Mouse (Mus musculus) embryonic facial prominence, embryonic 10.5 days (tissue): Measurements from ENCODE around the gene Cbln3. TPM values are rescaled to one million over a fixed set of nuclear protein-coding genes. Genes with fewer than 3 reads are reported as not detected.

Experiments
- DNase-seq: peaks from one replicate; pipeline ENCODE4 v3.0.0-alpha.2; 2017; ENCODE audit warnings: low spot score
- H3K27ac ChIP-seq: fragments of 300-500 bp; sonication (generic); replicated peaks from 2 replicates; pipeline ENCODE4 v1.5.1; 2016; ENCODE audit warnings: mild to moderate bottlenecking
- H3K27me3 ChIP-seq: fragments of 300-500 bp; sonication (generic); replicated peaks from 2 replicates; pipeline ENCODE4 v1.6.1; 2016; ENCODE audit warnings: low read depth, mild to moderate bottlenecking; ENCODE audit not compliant: poor library complexity, severe bottlenecking
- H3K36me3 ChIP-seq: fragments of 300-500 bp; sonication (generic); replicated peaks from 2 replicates; pipeline ENCODE4 v1.6.1; 2016; ENCODE audit warnings: mild to moderate bottlenecking, moderate library complexity
- H3K4me1 ChIP-seq: fragments of 300-500 bp; sonication (generic); 2 replicates; pipeline ENCODE4 v1.6.1; 2016
- H3K4me3 ChIP-seq: fragments of 300-500 bp; sonication (generic); 2 replicates; pipeline ENCODE4 v1.5.1; 2016; ENCODE audit warnings: mild to moderate bottlenecking, moderate library complexity
- H3K9me3 ChIP-seq: fragments of 300-500 bp; sonication (generic); 2 replicates; pipeline ENCODE4 v1.6.1; 2016; ENCODE audit warnings: mild to moderate bottlenecking
- WGBS: fragments of 180-500 bp; shearing (Covaris S2); methylation state at CpG from one replicate; pipeline ENCODE4 v1.1.7; 2016; 5-methylcytosine and 5-hydroxymethylcytosine counted together
- polyA plus RNA-seq: library from polyadenylated mRNA; unstranded; fragments of >200 nt; fragmentation: Nextera tagmentation; extraction: Ambion mirVana; gene quantifications from 2 replicates; pipeline ENCODE4 v1.2.1, GENCODE M21; 2016

The Cbln3 gene
- polyA plus RNA-seq, 1 experiment from 2014 or later = 0.15 TPM

DNA sequence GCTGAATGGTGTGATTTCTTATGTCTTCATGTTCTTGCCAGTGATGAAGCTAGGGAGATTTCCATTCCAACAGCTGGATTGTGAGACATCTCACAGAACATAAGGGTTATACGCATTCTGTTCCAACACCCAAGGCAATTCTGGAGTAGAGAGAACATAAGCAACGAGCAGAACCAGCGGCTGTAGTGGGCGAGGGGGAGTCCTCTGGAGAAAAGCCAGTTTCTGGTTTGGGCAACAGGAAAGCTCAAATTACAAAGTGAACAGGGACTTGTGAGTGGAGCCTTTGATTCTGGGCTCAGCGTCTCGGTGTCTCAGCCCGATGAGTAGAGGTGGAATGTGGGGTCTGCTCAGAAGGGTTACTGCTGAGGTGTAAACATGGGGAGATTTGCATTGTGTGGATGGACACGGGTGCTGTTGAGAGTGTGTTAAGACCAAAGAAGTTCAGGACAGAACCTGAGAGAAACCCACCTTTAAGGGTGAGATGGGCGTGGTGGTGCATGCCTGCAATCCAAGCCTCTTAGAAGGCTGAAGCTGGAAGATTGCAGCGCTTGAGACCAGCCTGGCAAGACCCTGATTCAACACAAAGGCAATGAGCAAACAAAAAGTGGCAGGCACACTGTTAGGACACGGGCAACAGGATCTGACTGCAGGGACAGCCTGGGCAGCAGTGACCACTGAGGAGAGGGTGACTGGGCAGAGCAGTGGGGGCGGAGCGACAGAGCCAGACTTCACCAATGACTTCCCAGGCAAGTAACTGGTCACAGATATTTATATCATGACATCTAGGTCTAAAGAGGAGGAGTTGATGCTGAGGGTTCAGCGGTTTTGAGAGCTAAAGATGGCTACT, 6.5 kb downstream of the Cbln3 start:
- Histone ChIP-seq H3K36me3 (peaks cover 8% of the 10 kb centered on the region), H3K9me3 (no peaks in the 10 kb centered on the region), H3K27ac (peak overlapping the region; percentile 76), H3K27me3 (no peaks in the 10 kb centered on the region), H3K4me1 (peaks cover 41% of the 10 kb centered on the region), H3K4me3 (peak overlapping the region; percentile 37)
- WGBS = 20% methylated on average over 14 of the region's 14 CpGs
- no peak for DNase-seq

DNA sequence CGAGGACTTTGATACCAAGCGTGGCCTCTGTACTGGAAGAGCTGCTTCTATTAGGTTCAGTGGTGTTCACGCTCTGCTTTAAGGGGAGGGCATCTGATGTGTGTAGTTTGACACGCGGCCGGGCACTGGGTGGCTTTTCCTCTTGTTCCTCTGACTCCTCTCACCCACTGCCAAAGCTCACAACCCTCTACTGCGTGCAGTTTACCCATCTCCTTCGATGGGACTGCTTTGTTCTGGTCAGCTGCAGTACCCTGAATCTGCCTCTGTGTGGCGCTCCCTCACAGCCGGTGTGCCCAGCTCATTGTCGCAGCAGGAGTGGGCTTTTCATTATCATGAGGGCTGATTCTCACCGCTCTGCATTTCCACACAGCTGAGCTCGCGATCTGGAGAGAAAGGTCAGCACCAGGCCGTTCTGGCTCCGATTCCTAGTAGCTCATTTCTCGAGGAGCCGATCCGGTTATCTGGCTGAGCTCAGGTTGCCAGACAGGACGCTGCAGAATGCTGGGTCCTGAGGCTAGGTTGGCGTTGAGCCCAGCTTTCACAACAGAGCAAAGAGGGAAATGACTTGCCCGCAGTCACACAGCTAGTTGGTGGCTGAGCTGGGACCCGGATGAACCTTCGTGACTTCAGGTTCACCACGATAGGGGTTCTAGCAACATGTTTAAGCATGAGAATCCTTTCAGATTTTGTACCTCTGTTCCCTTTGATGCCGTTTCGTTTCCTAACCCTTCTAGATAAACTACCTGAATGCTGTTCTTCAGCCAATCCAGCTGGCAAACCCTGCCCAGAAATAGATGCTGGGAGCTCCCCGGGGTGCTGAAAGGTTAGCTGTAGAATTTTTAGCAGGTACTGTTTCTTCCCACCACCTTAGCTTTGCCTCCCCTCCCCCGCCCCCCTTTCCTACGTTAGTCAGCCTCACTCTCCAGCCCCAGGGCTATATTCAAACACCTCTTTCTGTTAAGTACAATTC, 10.2 kb downstream of the Cbln3 start:
- 15% methylated on average over 30 of the region's 30 CpGs for WGBS
- peak overlapping the region; percentile 75 for H3K27ac ChIP-seq
- DNase-seq = peak; percentile 87
- peaks cover 33% of the 10 kb centered on the region for H3K4me1 ChIP-seq
- H3K36me3 ChIP-seq = peaks cover 45% of the 10 kb centered on the region
- peak overlapping the region; percentile 42 for H3K4me3 ChIP-seq
- H3K27me3 ChIP-seq = no peaks in the 10 kb centered on the region
- no peaks in the 10 kb centered on the region for H3K9me3 ChIP-seq

DNA sequence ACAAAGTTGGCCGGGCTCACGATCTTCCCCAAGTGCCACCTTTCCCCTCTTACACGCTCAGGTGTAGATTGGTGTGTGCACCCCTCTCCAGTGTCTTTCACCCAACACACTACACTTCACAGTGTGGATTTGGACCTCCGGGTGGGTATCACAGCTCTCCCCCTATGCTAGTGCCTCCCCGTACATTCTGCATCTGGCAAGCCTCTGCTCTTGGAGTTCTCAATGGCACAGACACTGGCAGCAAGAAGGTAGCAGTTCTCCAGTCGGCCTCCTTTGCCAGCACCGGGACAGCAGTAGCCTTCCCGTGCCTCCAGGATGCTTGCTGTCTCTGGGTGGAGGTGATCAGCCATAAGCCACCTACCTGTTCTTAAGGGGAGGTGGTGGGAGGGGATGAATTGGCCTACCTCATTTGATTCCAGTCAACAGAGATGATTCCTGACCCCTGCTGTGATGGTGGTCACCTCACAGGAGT, 10.9 kb downstream of the Cbln3 start:
- Histone ChIP-seq H3K9me3 (no peaks in the 10 kb centered on the region), H3K4me1 (peaks cover 28% of the 10 kb centered on the region), H3K36me3 (peaks cover 52% of the 10 kb centered on the region), H3K27me3 (no peaks in the 10 kb centered on the region), H3K4me3 (peak overlapping the region; percentile 42; the same call in 1 of the 2 replicates), H3K27ac (peak overlapping the region; percentile 75)
- DNase-seq = no peak
- 88% methylated on average over 8 of the region's 8 CpGs for WGBS

DNA sequence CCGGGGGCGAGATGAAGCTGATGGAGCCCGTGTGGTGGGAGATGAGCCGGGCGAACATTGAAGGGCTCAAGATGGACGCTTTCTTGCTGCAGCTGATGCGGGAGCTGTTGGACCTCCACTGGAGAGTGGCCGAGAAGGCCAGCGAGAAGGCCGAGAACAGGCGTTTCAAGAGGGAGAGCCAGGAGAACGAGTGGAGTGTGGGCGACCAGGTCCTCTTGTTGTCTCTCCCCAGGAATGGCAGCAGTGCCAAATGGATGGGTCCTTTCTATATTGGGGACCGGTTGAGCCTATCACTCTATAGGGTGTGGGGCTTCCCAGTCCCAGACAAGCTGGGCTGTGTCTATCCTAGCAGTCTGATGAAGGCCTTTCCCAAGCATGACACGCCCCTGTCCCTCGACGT, 11.6 kb downstream of the Cbln3 start:
- Histone ChIP-seq H3K27me3 (no peaks in the 10 kb centered on the region), H3K36me3 (peaks cover 59% of the 10 kb centered on the region), H3K27ac (no peak overlapping the region), H3K9me3 (no peaks in the 10 kb centered on the region), H3K4me1 (peaks cover 22% of the 10 kb centered on the region), H3K4me3 (0 out of 2 replicates have a peak overlapping the region, but pooled peaks have one; percentile 2)
- 90% methylated on average over 17 of the region's 17 CpGs for WGBS
- DNase-seq = no peak

DNA sequence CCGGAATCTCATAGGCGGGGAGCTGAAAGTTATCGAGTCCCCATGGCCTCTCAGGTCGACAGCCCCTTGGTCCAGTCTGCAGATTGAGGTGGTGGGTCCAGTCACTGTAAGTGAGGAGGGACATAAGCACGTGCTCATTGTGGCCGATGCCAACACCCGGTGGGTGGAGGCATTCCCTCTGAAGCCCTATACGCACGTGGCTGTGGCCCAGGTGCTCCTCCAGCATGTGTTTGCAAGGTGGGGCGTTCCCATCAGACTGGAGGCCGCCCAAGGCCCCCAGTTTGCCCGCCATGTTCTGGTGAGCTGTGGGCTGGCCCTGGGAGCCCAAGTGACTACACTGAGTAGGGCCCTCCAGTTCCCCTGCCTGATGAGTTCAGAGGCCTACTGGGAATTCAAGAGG, 12.2 kb downstream of the Cbln3 start:
- Histone ChIP-seq H3K9me3 (no peaks in the 10 kb centered on the region), H3K4me1 (peaks cover 17% of the 10 kb centered on the region), H3K27me3 (no peaks in the 10 kb centered on the region), H3K27ac (no peak overlapping the region), H3K36me3 (peaks cover 64% of the 10 kb centered on the region), H3K4me3 (no peak overlapping the region)
- DNase-seq = no peak
- 94% methylated on average over 12 of the region's 12 CpGs for WGBS

DNA sequence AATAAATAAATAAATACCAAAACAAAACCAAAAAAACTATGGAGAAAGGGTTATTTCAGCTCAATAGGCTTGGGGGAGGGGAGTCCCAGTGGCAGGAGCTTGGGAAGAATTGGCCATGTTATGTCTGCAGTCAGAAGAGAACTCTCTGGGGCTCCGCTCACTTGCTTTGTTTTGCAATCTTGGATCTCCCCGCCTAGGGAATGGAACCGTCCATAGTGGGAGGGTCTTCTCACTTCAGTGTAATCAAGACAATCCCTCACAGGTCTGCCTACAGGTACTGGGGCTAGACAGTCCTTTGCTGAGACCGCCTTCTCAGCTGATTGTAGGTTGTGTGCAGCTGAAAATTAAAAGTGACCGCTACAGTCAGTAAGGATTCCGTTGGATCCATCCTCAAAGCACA, 14.7 kb downstream of the Cbln3 start:
- peaks cover 89% of the 10 kb centered on the region for H3K36me3 ChIP-seq
- H3K27me3 ChIP-seq = no peaks in the 10 kb centered on the region
- WGBS = 94% methylated on average over 6 of the region's 6 CpGs

DNA sequence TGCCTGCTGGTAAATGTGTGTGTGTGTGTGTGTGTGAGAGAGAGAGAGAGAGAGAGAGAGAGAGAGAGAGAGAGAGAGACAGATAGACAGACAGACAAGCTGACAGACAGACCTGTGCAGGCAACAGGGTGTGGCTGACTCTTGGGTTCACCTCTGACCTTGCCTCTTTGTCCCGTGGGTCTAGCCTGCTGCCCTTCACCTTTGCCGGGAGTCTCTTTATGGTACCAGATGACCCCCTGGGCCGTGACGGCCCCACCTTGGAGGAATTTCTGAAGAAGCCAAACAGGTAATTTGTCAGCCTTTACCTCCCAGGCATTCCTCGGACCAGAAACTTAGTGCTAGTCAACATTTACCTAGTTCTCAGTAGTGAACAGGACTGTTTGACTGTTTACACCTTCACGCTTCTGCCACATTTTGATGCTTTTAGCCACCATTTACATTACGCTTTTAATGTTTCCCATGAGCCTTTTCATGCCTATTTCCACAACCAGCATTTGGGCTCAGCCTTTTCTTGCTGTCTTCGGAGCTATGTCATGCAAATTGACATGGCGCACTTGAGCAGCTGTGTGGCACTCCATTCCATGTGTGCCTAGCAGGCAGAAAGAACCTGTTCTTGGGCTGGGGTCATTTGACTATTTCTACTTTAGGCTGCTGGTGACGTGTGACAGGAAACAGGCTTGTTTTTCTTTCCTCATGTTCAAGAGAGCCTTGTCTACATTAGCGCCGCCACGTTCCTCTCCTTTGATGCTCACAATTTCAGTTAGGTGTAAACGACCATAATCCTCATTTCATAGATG, 15.8 kb downstream of the Cbln3 start:
- Histone ChIP-seq H3K9me3 (no peaks in the 10 kb centered on the region), H3K36me3 (peaks cover 99% of the 10 kb centered on the region), H3K27ac (no peak overlapping the region), H3K27me3 (no peaks in the 10 kb centered on the region), H3K4me3 (no peak overlapping the region), H3K4me1 (peaks cover 10% of the 10 kb centered on the region)
- 88% methylated on average over 14 of the region's 14 CpGs for WGBS
- no peak for DNase-seq

More for the DNA sequence above, 14.7 kb downstream of the Cbln3 start:
- no peak overlapping the region for H3K4me3 ChIP-seq
- H3K27ac ChIP-seq = no peak overlapping the region
- DNase-seq = no peak
- H3K9me3 ChIP-seq = no peaks in the 10 kb centered on the region
- peaks cover 14% of the 10 kb centered on the region for H3K4me1 ChIP-seq

DNA sequence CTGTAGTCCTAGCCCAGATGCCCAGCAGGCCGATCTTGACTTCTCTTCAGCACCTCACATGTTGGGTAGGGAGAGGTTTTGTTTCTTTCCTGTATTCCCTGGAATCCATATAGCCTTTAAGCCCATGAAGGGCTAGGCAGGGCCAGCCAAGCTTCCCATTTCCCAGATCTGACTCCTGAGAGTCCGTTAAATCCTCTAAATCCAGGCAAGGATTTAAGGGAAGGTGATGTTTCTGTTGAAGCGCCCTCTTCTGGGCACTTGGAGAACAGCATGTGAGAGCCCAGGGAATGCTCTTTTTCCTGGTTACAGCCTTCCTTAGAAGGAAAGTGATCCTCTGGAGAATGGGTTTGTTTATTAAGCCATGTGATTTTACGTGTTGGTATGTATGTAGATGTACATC, 17.2 kb downstream of the Cbln3 start:
- 39% methylated on average over 4 of the region's 4 CpGs for WGBS
- H3K36me3 ChIP-seq = peaks cover 99% of the 10 kb centered on the region

DNA sequence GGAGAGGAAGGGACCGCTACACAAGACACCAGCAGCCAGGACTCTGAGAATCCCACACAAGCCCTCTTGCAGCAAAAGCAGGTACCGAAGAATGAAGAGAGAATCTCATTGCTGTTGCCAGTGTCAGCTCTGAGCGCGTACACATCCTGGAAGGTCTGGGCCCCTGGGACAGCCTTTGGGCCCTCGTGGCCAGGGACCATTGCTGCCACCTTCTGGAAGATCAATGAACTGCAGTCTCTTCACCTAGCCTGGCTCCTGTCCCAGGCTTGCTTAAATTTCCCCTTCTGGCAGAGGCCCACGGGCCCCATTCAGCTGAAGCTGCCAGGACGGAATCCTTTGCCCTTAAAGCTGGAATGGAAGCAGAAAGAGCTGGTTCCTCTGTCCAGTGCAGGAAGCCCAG, 20.4 kb downstream of the Cbln3 start:
- peak; percentile 82 for DNase-seq
- Histone ChIP-seq H3K9me3 (no peaks in the 10 kb centered on the region), H3K27me3 (no peaks in the 10 kb centered on the region), H3K4me3 (peak overlapping the region; percentile 11; the same call in 1 of the 2 replicates), H3K27ac (peak overlapping the region; percentile 51), H3K4me1 (peaks cover 38% of the 10 kb centered on the region), H3K36me3 (peaks cover 88% of the 10 kb centered on the region)
- WGBS = 33% methylated on average over 7 of the region's 7 CpGs

More for the DNA sequence above, 17.2 kb downstream of the Cbln3 start:
- Histone ChIP-seq H3K4me3 (no peak overlapping the region), H3K4me1 (peaks cover 21% of the 10 kb centered on the region), H3K27ac (no peak overlapping the region), H3K27me3 (no peaks in the 10 kb centered on the region), H3K9me3 (no peaks in the 10 kb centered on the region)
- peak; percentile 73 for DNase-seq

DNA sequence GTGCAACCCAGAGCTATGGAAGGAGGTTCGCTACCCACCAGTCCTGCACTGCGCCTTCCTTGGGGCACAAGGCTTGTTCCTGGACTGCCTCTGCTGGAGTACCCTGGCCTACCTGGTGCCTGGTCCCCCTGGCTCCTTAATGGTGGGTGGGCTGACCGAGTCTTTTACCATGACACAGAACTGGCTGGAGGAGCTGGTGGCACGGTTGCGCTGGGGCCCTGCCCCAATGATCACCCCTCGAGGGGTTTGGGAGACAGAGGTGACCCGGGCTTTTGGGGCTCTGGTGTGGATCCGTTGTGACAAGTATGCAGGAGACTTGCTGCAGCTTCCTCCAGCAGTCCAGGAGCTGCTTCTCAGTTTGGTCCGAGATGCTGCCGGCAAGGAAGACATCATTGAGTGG, 21.2 kb downstream of the Cbln3 start:
- WGBS = 95% methylated on average over 10 of the region's 10 CpGs

DNA sequence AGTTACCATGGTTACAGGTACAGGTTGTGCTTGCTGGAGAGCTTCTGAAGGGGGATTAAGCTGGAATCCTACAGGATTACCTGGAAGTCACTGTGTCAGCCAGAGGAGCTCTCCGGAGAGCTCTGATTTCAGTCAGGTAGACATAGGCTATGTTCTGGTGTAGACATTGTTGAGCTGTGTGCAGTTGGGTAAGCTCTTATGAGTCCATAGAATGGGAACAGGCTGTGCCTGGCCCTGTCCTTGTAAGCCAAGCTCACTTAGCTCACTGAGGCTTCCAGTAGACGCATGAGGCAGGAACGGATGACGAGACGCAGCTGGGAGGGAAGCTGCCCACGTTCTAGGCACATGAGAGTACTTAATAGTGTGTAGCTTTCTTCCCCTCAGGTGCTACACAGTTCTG, 22.0 kb downstream of the Cbln3 start:
- Histone ChIP-seq H3K4me3 (0 out of 2 replicates have a peak overlapping the region, but pooled peaks have one; percentile 8), H3K36me3 (peaks cover 85% of the 10 kb centered on the region), H3K27ac (peak overlapping the region; percentile 49; the same call in 1 of the 2 replicates), H3K27me3 (no peaks in the 10 kb centered on the region), H3K4me1 (peaks cover 52% of the 10 kb centered on the region), H3K9me3 (no peaks in the 10 kb centered on the region)
- WGBS = 70% methylated on average over 6 of the region's 6 CpGs
- no peak for DNase-seq

More for the DNA sequence above, 21.2 kb downstream of the Cbln3 start:
- Histone ChIP-seq H3K27ac (peak overlapping the region; percentile 51; the same call in 1 of the 2 replicates), H3K4me3 (no peak overlapping the region), H3K27me3 (no peaks in the 10 kb centered on the region), H3K4me1 (peaks cover 44% of the 10 kb centered on the region), H3K9me3 (no peaks in the 10 kb centered on the region), H3K36me3 (peaks cover 84% of the 10 kb centered on the region)
- DNase-seq = no peak
